Mouse (Mus musculus): Measurements from ENCODE around the gene Elovl7. TPM values are rescaled to one million over a fixed set of nuclear protein-coding genes. Genes with fewer than 3 reads are reported as not detected.

Elovl7 gene
- 2.0 TPM in 1 of 2 replicates, not detected in the other for polyA plus RNA-seq (2012; ENCODE audit: insufficient read depth, low replicate concordance)

DNA sequence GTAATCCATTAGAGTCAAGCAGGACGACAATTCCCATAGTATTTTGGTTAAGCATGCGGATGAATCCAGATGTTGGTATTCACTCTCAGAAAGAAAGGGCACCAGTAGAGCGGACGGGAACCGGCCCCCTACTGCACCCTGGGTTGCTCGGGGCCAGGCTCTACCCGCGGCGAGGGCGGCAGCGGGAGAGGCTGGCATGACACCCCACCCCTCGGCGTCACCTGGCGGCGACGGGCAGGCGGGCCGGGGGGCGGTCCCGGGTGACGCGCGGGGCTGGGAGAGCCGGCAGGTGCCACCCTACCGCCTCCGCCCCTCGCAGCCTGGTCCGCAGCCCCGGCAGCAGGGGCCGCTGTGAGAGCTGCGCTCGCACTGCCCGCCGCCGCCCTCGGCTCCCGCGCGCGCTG, at the start of gene Elovl7:
Gene Elovl7 (plus strand): TSS at position 324 of the 404 bp plus-strand sequence.
- peak within 1 kb of the TSS; percentile 98 for H3K4me3 ChIP-seq (replicated peaks)
- TF ChIP-seq GATA1 (IDR thresholded peaks at IDR 0.05; ENCODE audit: borderline replicate concordance, low read length) (no peak), FLI1 (IDR thresholded peaks at IDR 0.05; ENCODE audit: low read length) (no peak)
- H3K9me3 ChIP-seq, result no peaks in the 10 kb centered on the region
- H3K27me3 ChIP-seq (replicated peaks), result no peaks in the 10 kb centered on the region
- H3K36me3 ChIP-seq (replicated peaks; ENCODE audit: low read length), result peaks cover 2% of the 10 kb centered on the region
- peaks cover 60% of the 10 kb centered on the region for H3K4me1 ChIP-seq

- Histone ChIP-seq H3K36me3 (replicated peaks; ENCODE audit: low read length) (peaks cover 36% of the 10 kb centered on the region), H3K9me3 (no peaks in the 10 kb centered on the region), H3K27me3 (replicated peaks) (no peaks in the 10 kb centered on the region), H3K4me3 (replicated peaks) (no peak overlapping the region), H3K4me1 (peaks cover 17% of the 10 kb centered on the region)
- TF ChIP-seq GATA1 (IDR thresholded peaks at IDR 0.05; ENCODE audit: borderline replicate concordance, low read length) (no peak), FLI1 (IDR thresholded peaks at IDR 0.05; ENCODE audit: low read length) (no peak)
Measured at GRCm38 (mm10) chr13:108164621-108165020, 49.6 kb upstream of the Elovl7 start.

DNA sequence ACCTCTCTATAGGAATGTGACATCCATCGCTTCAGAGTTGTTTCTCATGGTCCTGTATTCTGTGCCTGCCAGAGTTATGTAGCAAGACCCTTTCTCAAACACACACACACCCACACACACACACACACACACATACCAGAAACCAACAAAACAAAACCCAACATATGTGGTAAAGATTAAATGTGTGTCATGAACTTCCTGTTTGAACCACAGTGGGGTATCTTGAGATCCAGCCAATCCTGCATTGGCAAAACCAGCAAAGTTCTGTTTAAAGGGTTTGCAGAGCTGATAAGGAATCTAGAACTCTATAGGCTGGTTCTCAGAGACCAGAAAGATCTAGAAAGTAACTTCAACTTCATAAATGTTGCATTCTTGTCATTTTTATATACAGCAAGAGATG, 44.2 kb upstream of the Elovl7 start:
- Histone ChIP-seq H3K4me3 (replicated peaks) (no peak overlapping the region), H3K4me1 (peaks cover 26% of the 10 kb centered on the region), H3K9me3 (no peaks in the 10 kb centered on the region), H3K27me3 (replicated peaks) (no peaks in the 10 kb centered on the region), H3K36me3 (replicated peaks; ENCODE audit: low read length) (peaks cover 59% of the 10 kb centered on the region)
- TF ChIP-seq FLI1 (IDR thresholded peaks at IDR 0.05; ENCODE audit: low read length), result no peak
- no peak for TF ChIP-seq GATA1 (IDR thresholded peaks at IDR 0.05; ENCODE audit: borderline replicate concordance, low read length)

DNA sequence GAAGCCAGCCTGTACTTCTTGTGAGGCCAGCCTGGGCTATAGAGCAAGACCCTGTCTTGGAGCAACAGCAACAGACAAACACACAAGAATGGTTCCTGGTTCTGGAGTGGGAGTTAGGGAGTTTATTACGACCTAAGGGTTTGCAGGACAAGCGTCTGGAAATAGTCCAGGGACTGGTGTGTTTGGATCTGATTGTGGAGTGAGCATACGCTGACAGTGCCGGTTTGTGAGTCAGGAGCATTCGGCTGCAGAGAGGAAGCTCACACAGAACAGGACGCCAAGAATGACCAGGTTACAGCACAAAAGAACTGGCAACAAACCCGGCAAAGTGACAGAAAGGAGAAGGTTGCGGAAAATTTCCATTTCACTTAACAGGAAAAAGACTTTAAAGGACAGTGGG, 43.7 kb upstream of the Elovl7 start:
- TF ChIP-seq FLI1 (IDR thresholded peaks at IDR 0.05; ENCODE audit: low read length), result no peak
- no peak for TF ChIP-seq GATA1 (IDR thresholded peaks at IDR 0.05; ENCODE audit: borderline replicate concordance, low read length)
- Histone ChIP-seq H3K4me1 (peaks cover 26% of the 10 kb centered on the region), H3K4me3 (replicated peaks) (no peak overlapping the region), H3K9me3 (no peaks in the 10 kb centered on the region), H3K36me3 (replicated peaks; ENCODE audit: low read length) (peaks cover 64% of the 10 kb centered on the region), H3K27me3 (replicated peaks) (no peaks in the 10 kb centered on the region)

DNA sequence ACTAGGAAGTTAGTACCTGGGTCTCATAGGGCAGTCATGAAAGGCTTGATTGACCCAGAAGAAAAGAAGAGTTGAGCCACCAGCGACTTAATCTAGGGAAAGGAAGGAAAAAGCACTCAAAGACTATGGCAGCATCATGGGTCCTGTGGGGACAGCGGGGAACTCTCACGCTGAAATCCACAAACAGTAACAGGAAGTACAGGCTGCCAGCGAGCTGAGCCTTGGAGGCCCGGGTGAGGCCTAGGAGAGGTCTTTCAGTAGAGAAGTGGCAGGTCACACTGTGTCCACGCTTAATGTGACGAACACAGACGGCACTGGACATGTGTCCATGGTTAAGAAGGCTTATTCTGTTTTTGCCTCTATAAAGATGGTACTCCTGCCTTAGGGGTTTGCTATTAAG, 34.6 kb upstream of the Elovl7 start:
- H3K27me3 ChIP-seq (replicated peaks), result no peaks in the 10 kb centered on the region
- TF ChIP-seq FLI1 (IDR thresholded peaks at IDR 0.05; ENCODE audit: low read length) (no peak), GATA1 (IDR thresholded peaks at IDR 0.05; ENCODE audit: borderline replicate concordance, low read length) (no peak)
- H3K9me3 ChIP-seq, result no peaks in the 10 kb centered on the region
- peaks cover 23% of the 10 kb centered on the region for H3K4me1 ChIP-seq
- no peak overlapping the region for H3K4me3 ChIP-seq (replicated peaks)
- peaks cover 76% of the 10 kb centered on the region for H3K36me3 ChIP-seq (replicated peaks; ENCODE audit: low read length)

- H3K36me3 ChIP-seq (replicated peaks; ENCODE audit: low read length), result peaks cover 78% of the 10 kb centered on the region
- H3K9me3 ChIP-seq, result no peaks in the 10 kb centered on the region
Measured at GRCm38 (mm10) chr13:108180821-108181220, 33.4 kb upstream of the Elovl7 start.

GRCm38 (mm10) chr13:108184743-108185255, 29.4 kb upstream of the Elovl7 start:
- H3K36me3 ChIP-seq (replicated peaks; ENCODE audit: low read length), result peaks cover 64% of the 10 kb centered on the region
- no peak overlapping the region for H3K4me3 ChIP-seq (replicated peaks)
- H3K4me1 ChIP-seq, result peaks cover 29% of the 10 kb centered on the region
- H3K9me3 ChIP-seq, result no peaks in the 10 kb centered on the region
- TF ChIP-seq FLI1 (IDR thresholded peaks at IDR 0.05; ENCODE audit: low read length), result no peak
- no peak for TF ChIP-seq GATA1 (IDR thresholded peaks at IDR 0.05; ENCODE audit: borderline replicate concordance, low read length)
- H3K27me3 ChIP-seq (replicated peaks), result no peaks in the 10 kb centered on the region

More at GRCm38 (mm10) chr13:108180821-108181220, 33.4 kb upstream of the Elovl7 start:
- H3K4me1 ChIP-seq, result peaks cover 29% of the 10 kb centered on the region
- TF ChIP-seq FLI1 (IDR thresholded peaks at IDR 0.05; ENCODE audit: low read length), result no peak
- TF ChIP-seq GATA1 (IDR thresholded peaks at IDR 0.05; ENCODE audit: borderline replicate concordance, low read length), result no peak
- H3K27me3 ChIP-seq (replicated peaks), result no peaks in the 10 kb centered on the region
- H3K4me3 ChIP-seq (replicated peaks), result no peak overlapping the region

GRCm38 (mm10) chr13:108185530-108185929, 28.7 kb upstream of the Elovl7 start:
- no peak overlapping the region for H3K4me3 ChIP-seq (replicated peaks)
- H3K9me3 ChIP-seq, result no peaks in the 10 kb centered on the region
- H3K27me3 ChIP-seq (replicated peaks), result no peaks in the 10 kb centered on the region
- TF ChIP-seq FLI1 (IDR thresholded peaks at IDR 0.05; ENCODE audit: low read length) (no peak), GATA1 (IDR thresholded peaks at IDR 0.05; ENCODE audit: borderline replicate concordance, low read length) (no peak)
- peaks cover 66% of the 10 kb centered on the region for H3K36me3 ChIP-seq (replicated peaks; ENCODE audit: low read length)
- H3K4me1 ChIP-seq, result peaks cover 28% of the 10 kb centered on the region

GRCm38 (mm10) chr13:108187994-108188393, 26.2 kb upstream of the Elovl7 start:
- Histone ChIP-seq H3K27me3 (replicated peaks) (no peaks in the 10 kb centered on the region), H3K4me1 (peaks cover 35% of the 10 kb centered on the region), H3K36me3 (replicated peaks; ENCODE audit: low read length) (peaks cover 47% of the 10 kb centered on the region), H3K9me3 (no peaks in the 10 kb centered on the region), H3K4me3 (replicated peaks) (peak overlapping the region; percentile 57)
- TF ChIP-seq FLI1 (IDR thresholded peaks at IDR 0.05; ENCODE audit: low read length), result no peak
- no peak for TF ChIP-seq GATA1 (IDR thresholded peaks at IDR 0.05; ENCODE audit: borderline replicate concordance, low read length)

DNA sequence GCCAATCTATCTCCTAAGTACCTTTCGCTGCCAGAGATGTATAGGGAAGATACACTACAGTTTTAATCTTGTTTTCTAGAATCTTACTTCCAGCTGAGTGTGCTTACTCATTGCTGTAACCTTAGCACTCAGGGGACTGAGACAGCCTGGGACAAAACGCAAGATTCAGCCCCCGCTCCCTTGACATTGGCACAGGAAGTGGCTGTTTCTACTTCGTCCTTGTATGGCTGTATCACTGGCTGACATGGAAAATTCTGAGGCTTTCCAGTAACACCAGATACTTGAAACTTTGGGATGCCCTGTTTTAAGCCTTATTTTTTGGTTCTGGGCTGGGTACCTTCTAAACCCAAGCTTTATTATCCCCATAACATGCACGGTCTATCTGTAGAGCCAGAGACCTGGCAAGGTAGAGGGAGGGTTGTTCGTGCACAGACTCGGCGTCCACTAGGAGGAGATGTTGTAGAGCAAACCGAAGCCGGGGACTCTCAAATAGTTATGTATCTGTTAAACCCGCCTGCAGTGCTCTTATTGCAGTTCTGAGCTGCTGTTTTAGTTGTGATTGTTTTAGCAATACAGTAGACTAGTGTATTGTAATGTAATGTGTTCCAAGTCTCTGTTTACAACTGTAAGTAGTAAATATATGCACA, 23.0 kb upstream of the Elovl7 start:
- H3K9me3 ChIP-seq, result no peaks in the 10 kb centered on the region
- H3K4me3 ChIP-seq (replicated peaks), result peak overlapping the region; percentile 7
- peaks cover 51% of the 10 kb centered on the region for H3K36me3 ChIP-seq (replicated peaks; ENCODE audit: low read length)
- peaks cover 42% of the 10 kb centered on the region for H3K4me1 ChIP-seq
- TF ChIP-seq GATA1 (IDR thresholded peaks at IDR 0.05; ENCODE audit: borderline replicate concordance, low read length) (no peak), FLI1 (IDR thresholded peaks at IDR 0.05; ENCODE audit: low read length) (no peak)
- no peaks in the 10 kb centered on the region for H3K27me3 ChIP-seq (replicated peaks)

Data from megakaryocyte, embryonic 14.5 days (primary cell).